Mouse (Mus musculus): ENCODE measurements around the gene Tom1l2. TPM values are rescaled to one million over a fixed set of nuclear protein-coding genes. Genes with fewer than 3 reads are reported as not detected.

The Tom1l2 gene
- polyA plus RNA-seq, 1 experiment, result 213 TPM

GRCm38 (mm10) chr11:60370431-60370830 is 17.7 kb upstream of the Tom1l2 start:
- Histone ChIP-seq H3K4me1 (ENCODE audit: control insufficient read depth, insufficient read depth, low read length) (no peaks in the 10 kb centered on the region), H3K4me3 (ENCODE audit: insufficient read depth, low read length) (no peak overlapping the region), H3K27ac (ENCODE audit: insufficient read depth, low read length) (no peak overlapping the region)
- TF ChIP-seq POLR2A (IDR thresholded peaks at IDR 0.05; ENCODE audit: extremely low read depth, insufficient read depth, low read length), result no peak
- TF ChIP-seq CTCF (IDR thresholded peaks at IDR 0.05; ENCODE audit: extremely low read depth, insufficient read depth, low read length), result no peak

DNA sequence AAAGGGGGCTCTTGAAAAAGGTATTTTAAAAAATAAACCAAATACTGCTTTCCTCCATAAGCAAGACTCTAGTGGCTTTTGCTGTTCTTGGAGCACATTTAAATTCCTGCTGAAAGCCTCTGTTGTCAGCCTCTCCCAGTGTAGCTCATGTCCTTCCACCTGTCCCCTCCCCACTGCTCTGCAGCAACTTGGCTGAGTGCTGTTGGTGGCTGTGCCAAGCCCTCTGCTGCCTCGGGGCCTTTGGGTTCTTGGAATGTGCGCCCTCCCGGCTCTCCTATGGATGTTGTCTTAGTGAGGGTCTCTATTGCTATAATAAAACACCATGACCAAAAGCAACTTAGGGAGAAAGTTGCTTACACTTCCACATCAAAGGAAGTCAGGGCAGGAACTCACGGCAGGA is 16.7 kb upstream of the Tom1l2 start:
- TF ChIP-seq CTCF (IDR thresholded peaks at IDR 0.05; ENCODE audit: extremely low read depth, insufficient read depth, low read length), result no peak
- no peak for TF ChIP-seq POLR2A (IDR thresholded peaks at IDR 0.05; ENCODE audit: extremely low read depth, insufficient read depth, low read length)
- no peak overlapping the region for H3K4me3 ChIP-seq (ENCODE audit: insufficient read depth, low read length)
- no peak overlapping the region for H3K27ac ChIP-seq (ENCODE audit: insufficient read depth, low read length)
- no peaks in the 10 kb centered on the region for H3K4me1 ChIP-seq (ENCODE audit: control insufficient read depth, insufficient read depth, low read length)

- TF ChIP-seq POLR2A (IDR thresholded peaks at IDR 0.05; ENCODE audit: extremely low read depth, insufficient read depth, low read length) (no peak), CTCF (IDR thresholded peaks at IDR 0.05; ENCODE audit: extremely low read depth, insufficient read depth, low read length) (no peak)
- Histone ChIP-seq H3K4me1 (ENCODE audit: control insufficient read depth, insufficient read depth, low read length) (no peaks in the 10 kb centered on the region), H3K4me3 (ENCODE audit: insufficient read depth, low read length) (no peak overlapping the region), H3K27ac (ENCODE audit: insufficient read depth, low read length) (no peak overlapping the region)
These were observed 16.2 kb upstream of the Tom1l2 start for GRCm38 (mm10) chr11:60368909-60369308.

- Histone ChIP-seq H3K4me3 (ENCODE audit: insufficient read depth, low read length) (no peak overlapping the region), H3K27ac (ENCODE audit: insufficient read depth, low read length) (no peak overlapping the region)
- TF ChIP-seq CTCF (IDR thresholded peaks at IDR 0.05; ENCODE audit: extremely low read depth, insufficient read depth, low read length) (no peak), POLR2A (IDR thresholded peaks at IDR 0.05; ENCODE audit: extremely low read depth, insufficient read depth, low read length) (no peak)
These were observed 14.6 kb upstream of the Tom1l2 start for GRCm38 (mm10) chr11:60367256-60367655.

DNA sequence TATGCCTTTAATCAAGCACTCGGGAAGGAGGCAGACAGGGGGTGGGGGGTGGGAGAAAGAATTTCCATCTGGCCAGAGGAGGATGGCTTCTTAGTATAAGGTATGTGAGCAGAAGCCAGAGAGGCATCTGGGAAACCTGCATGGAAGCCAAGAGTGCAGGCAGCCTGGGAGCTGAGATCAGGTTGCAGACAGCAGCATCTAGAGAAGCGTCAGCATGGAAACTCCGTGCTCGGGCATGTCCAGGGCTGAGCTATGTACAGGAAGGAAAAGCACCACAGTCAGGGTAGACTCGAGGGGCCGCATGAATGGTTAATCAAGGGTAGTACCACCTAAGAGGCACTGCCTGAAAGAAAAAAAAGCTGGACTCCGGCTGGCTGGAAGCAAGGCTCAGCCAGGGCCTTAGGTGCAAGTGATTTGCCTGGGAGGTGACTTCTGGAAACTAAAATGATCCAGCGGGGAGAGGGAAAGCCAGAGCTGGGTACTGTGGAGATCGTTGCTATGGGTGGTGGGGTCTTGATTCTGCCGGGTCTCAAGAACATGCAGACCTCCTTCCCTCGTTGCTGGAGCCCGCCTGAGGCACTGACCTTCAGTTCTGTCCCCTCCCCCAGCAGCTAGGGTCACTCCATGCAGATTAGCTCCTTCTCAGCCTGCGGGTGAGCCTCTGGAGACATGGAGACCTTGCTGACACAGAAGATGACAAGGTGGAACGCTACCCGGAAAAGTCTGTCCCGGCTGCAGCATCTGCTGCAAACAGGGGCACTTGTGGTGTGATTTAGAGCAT is 13.7 kb upstream of the Tom1l2 start:
- Histone ChIP-seq H3K27ac (ENCODE audit: insufficient read depth, low read length) (no peak overlapping the region), H3K4me1 (ENCODE audit: control insufficient read depth, insufficient read depth, low read length) (no peaks in the 10 kb centered on the region), H3K4me3 (ENCODE audit: insufficient read depth, low read length) (no peak overlapping the region)
- no peak for TF ChIP-seq POLR2A (IDR thresholded peaks at IDR 0.05; ENCODE audit: extremely low read depth, insufficient read depth, low read length)

More at GRCm38 (mm10) chr11:60367256-60367655, 14.6 kb upstream of the Tom1l2 start:
- H3K4me1 ChIP-seq (ENCODE audit: control insufficient read depth, insufficient read depth, low read length), result no peaks in the 10 kb centered on the region

DNA sequence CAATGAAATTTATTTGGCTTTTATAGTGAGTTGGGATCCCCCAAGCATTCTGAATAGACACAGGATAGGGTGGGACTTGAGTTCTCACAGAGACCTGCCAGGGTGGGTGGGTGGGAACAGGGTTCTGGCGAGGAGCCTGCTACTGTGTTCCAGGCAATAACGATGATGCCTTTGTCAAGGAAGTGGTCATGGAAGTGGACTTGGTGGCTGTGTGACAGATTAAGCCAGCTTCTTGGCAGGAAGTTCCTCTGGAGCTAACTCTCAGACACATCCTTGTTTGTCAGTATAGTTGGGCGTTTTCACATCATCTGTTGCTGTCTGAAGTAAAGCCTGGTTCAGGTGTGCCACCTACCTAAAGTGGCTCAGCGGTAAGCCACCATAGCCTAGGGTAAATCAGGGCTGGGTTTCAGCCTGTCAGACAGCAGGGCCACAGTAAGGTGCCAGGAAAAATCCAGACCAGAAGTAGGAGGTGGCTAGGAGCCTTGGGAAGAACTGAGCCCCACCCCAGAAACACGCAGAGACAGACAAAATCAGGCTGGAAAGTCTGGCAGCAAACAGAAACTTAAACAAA is 8.0 kb upstream of the Tom1l2 start:
- peak overlapping the region; percentile 10; the same call in 1 of the 2 replicates for H3K27ac ChIP-seq (ENCODE audit: insufficient read depth, low read length)
- no peak overlapping the region for H3K4me3 ChIP-seq (ENCODE audit: insufficient read depth, low read length)
- no peaks in the 10 kb centered on the region for H3K4me1 ChIP-seq (ENCODE audit: control insufficient read depth, insufficient read depth, low read length)
- TF ChIP-seq CTCF (IDR thresholded peaks at IDR 0.05; ENCODE audit: extremely low read depth, insufficient read depth, low read length) (no peak), POLR2A (IDR thresholded peaks at IDR 0.05; ENCODE audit: extremely low read depth, insufficient read depth, low read length) (no peak)

DNA sequence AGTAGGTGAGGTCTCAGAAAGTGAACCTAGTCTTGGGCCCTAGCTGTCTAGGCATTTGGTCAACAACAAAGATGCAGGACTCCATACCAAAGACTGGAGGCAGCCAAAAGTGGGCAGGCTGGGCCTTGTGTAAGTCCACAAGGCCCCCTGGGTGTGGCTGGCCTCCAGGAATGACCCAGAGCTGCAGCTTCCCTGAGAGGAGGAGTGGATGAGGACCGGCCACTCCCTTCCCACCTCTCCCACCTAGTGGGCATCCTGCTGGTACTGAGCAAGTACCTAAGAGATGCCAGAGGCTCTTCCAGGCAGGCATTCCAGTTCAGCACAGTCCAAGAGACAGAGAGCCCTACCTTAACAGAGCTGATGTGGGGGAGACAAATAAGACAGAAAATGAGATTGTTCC is 7.2 kb upstream of the Tom1l2 start:
- H3K4me1 ChIP-seq (ENCODE audit: control insufficient read depth, insufficient read depth, low read length), result no peaks in the 10 kb centered on the region
- no peak overlapping the region for H3K4me3 ChIP-seq (ENCODE audit: insufficient read depth, low read length)
- TF ChIP-seq CTCF (IDR thresholded peaks at IDR 0.05; ENCODE audit: extremely low read depth, insufficient read depth, low read length) (no peak), POLR2A (IDR thresholded peaks at IDR 0.05; ENCODE audit: extremely low read depth, insufficient read depth, low read length) (no peak)
- peak overlapping the region; percentile 78; the same call in 1 of the 2 replicates for H3K27ac ChIP-seq (ENCODE audit: insufficient read depth, low read length)

DNA sequence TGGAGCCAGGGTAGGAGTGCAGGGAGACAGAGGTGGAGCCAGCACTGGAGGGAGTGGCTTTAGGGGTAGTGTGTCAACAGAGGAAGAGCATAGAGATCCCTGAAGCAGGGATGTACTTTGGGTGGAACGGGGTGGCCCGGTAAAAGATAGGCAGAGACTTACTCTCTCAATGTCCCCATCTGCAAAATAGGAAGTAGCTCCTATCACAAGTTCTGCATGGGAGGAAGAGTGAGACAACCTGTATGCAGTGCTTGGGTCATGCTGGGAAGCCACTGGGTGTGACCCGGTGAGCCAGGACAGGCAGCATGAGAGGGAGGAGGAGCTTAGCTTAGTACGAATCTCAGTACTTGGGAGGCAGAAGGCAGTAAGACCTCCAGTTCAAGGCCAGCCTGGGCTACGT is 6.4 kb upstream of the Tom1l2 start:
- H3K4me1 ChIP-seq (ENCODE audit: control insufficient read depth, insufficient read depth, low read length), result no peaks in the 10 kb centered on the region
- no peak overlapping the region for H3K27ac ChIP-seq (ENCODE audit: insufficient read depth, low read length)
- no peak overlapping the region for H3K4me3 ChIP-seq (ENCODE audit: insufficient read depth, low read length)
- TF ChIP-seq POLR2A (IDR thresholded peaks at IDR 0.05; ENCODE audit: extremely low read depth, insufficient read depth, low read length) (no peak), CTCF (IDR thresholded peaks at IDR 0.05; ENCODE audit: extremely low read depth, insufficient read depth, low read length) (no peak)

DNA sequence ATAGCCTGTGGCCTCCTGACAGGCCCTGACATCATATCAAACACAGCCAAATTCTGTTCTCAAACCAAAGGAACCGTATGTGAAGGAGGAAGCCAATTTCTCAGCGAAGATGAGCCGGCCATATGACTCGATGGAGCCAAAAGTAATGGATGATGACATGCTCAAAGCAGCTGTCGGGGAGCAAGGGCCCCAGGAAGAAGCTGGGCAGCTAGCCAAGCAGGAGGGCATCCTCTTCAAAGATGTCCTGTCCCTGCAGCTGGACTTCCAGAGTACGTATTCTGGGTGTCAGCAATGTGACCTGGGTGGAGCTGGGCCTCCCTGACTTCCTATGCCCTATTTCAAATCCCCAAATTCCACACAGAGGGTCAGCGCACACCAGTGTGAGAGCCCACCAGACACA is 5.8 kb upstream of the Tom1l2 start:
- TF ChIP-seq POLR2A (IDR thresholded peaks at IDR 0.05; ENCODE audit: extremely low read depth, insufficient read depth, low read length) (no peak), CTCF (IDR thresholded peaks at IDR 0.05; ENCODE audit: extremely low read depth, insufficient read depth, low read length) (no peak)
- Histone ChIP-seq H3K4me3 (ENCODE audit: insufficient read depth, low read length) (no peak overlapping the region), H3K4me1 (ENCODE audit: control insufficient read depth, insufficient read depth, low read length) (no peaks in the 10 kb centered on the region), H3K27ac (ENCODE audit: insufficient read depth, low read length) (no peak overlapping the region)

DNA sequence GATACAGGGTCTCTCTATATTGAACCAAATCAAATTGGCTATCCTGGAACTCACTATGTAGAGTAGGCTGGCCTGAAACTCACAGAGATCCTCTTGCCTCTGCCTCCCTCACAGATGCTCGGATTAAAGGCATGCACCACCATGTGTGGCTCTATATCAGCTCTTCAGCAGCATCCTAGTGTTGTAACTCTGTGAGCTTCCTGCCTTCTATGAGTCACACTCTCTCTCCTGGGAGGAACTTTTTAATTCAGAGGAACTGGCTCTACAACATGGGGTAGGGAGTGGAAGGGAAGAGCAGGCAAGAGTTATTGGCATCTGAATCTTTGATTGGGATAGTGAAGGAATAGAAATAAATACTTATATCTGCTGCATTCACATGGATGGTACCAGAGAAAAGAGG is 4.4 kb upstream of the Tom1l2 start:
- H3K4me1 ChIP-seq (ENCODE audit: control insufficient read depth, insufficient read depth, low read length), result no peaks in the 10 kb centered on the region
- TF ChIP-seq CTCF (IDR thresholded peaks at IDR 0.05; ENCODE audit: extremely low read depth, insufficient read depth, low read length), result no peak
- TF ChIP-seq POLR2A (IDR thresholded peaks at IDR 0.05; ENCODE audit: extremely low read depth, insufficient read depth, low read length), result no peak
- no peak overlapping the region for H3K4me3 ChIP-seq (ENCODE audit: insufficient read depth, low read length)
- H3K27ac ChIP-seq (ENCODE audit: insufficient read depth, low read length), result no peak overlapping the region
